Comparison of ENCODE assay signal across 14 mouse cellular contexts in the genomic region with DNA sequence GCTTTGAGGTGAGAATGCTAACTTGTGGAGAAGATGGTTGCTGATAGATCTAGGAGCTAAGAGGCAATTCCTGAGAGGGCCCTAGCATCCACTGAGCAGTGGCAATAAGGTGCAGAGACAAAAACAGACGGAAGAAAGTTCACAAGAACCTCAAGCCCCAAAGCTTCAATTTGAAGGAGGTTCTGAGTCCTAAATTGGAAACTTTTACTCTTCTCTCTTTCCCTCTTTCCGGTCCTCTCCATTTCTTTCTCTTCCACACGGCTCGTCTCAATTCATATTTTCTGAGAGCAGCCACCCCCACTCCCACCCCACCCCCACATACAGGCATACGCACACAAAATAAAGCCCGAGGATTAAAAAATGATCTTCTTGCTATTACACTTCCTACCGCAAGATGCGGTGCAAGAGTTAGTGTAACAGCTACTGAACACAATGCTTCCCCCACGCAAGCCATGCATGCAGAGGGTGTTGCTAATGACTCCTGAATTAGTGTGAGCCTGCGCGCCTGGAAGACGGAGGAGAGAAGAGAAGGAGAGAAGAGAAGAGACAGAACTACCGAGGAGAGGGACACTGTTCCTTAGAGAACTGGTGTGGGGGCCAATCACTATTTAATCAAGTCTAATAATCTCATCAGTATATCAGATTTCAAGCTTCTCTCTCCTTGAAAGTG. TPM values are rescaled to one million over a fixed set of nuclear protein-coding genes. Genes with fewer than 3 reads are reported as not detected.
DNase-seq lines count a peak whose midpoint lies in the region; ATAC-seq and TF ChIP-seq lines count a peak whose summit lies in the region.
"Had no signal": no experiment of that assay in that cellular context is flagged by ENCODE, and none has a peak within 500 bp of the region (broad histone marks: within the 10 kb centered on the region; RNA-seq: fewer than 3 reads in every experiment).

No protein-coding gene starts in this region.

- peaks cover 6% of the 10 kb centered on the region; the same call in 1 of the 2 replicates for H3K36me3 ChIP-seq in kidney, embryonic 16.5 days (ENCODE audit: insufficient read depth, low read length)
- H3K36me3 ChIP-seq in embryonic facial prominence, embryonic 11.5 days (replicated peaks; ENCODE audit: control insufficient read depth, insufficient read depth, low read depth, low read length) = no peaks in the 10 kb centered on the region
- H3K36me3 ChIP-seq in hindbrain, postnatal 0 days (ENCODE audit: insufficient read depth, low read length) = no peaks in the 10 kb centered on the region
- H3K36me3 ChIP-seq: embryonic facial prominence, embryonic 13.5 days; limb, embryonic 13.5 days had no signal

- 25% methylated on average over 13 of the region's 13 CpGs for WGBS in kidney, embryonic 16.5 days
- WGBS in embryonic facial prominence, embryonic 11.5 days = 13% methylated on average over 13 of the region's 13 CpGs
- WGBS in hindbrain, postnatal 0 days = 14% methylated on average over 13 of the region's 13 CpGs

- ATAC-seq in kidney, embryonic 16.5 days (ENCODE audit: low FRiP score, low TSS enrichment) = no peak
- no peak for ATAC-seq in embryonic facial prominence, embryonic 11.5 days (replicated peaks; ENCODE audit: insufficient number of reproducible peaks, low FRiP score, low TSS enrichment, low read depth)
- no peak for ATAC-seq in hindbrain, postnatal 0 days
- ATAC-seq: CD4-positive, CD25-positive, alpha-beta regulatory T cell, adult 4 months; intestine, postnatal 0 days had no signal

- H3K4me2 ChIP-seq in kidney, embryonic 16.5 days (replicated peaks; ENCODE audit: low read depth, low read length) = peak overlapping the region; percentile 62
- peak overlapping the region; percentile 2; the same call in 1 of the 2 replicates for H3K4me2 ChIP-seq in embryonic facial prominence, embryonic 11.5 days (ENCODE audit: low read depth, low read length)
- peak overlapping the region; percentile 49 for H3K4me2 ChIP-seq in hindbrain, postnatal 0 days (ENCODE audit: low read depth, low read length)

- no peak overlapping the region for H3K27ac ChIP-seq in kidney, embryonic 16.5 days (ENCODE audit: low read length)
- H3K27ac ChIP-seq in embryonic facial prominence, embryonic 11.5 days (replicated peaks; ENCODE audit: low read depth, low read length) = no peak overlapping the region
- peak overlapping the region; percentile 58; the same call in 1 of the 2 replicates for H3K27ac ChIP-seq in hindbrain, postnatal 0 days
- H3K27ac ChIP-seq: embryonic facial prominence, embryonic 13.5 days; limb, embryonic 13.5 days had no signal

- H3K9ac ChIP-seq in kidney, embryonic 16.5 days (replicated peaks; ENCODE audit: low read length) = 0 out of 2 replicates have a peak overlapping the region, but pooled peaks have one; percentile 2
- no peak overlapping the region; the same call in 1 of the 2 replicates for H3K9ac ChIP-seq in embryonic facial prominence, embryonic 11.5 days (replicated peaks; ENCODE audit: low read length)
- H3K9ac ChIP-seq in hindbrain, postnatal 0 days (replicated peaks; ENCODE audit: low read length) = no peak overlapping the region
- H3K9ac ChIP-seq: limb, embryonic 13.5 days had no signal

- H3K4me3 ChIP-seq in kidney, embryonic 16.5 days (ENCODE audit: low read length) = peak overlapping the region; percentile 45; the same call in 1 of the 2 replicates
- no peak overlapping the region for H3K4me3 ChIP-seq in embryonic facial prominence, embryonic 11.5 days (ENCODE audit: low read depth, low read length)
- peak overlapping the region; percentile 21; the same call in 1 of the 2 replicates for H3K4me3 ChIP-seq in hindbrain, postnatal 0 days (ENCODE audit: low read length)

- H3K9me3 ChIP-seq in kidney, embryonic 16.5 days (ENCODE audit: low read length) = no peaks in the 10 kb centered on the region
- H3K9me3 ChIP-seq in embryonic facial prominence, embryonic 11.5 days (replicated peaks; ENCODE audit: control insufficient read depth, low read length) = no peaks in the 10 kb centered on the region
- H3K9me3 ChIP-seq in hindbrain, postnatal 0 days (ENCODE audit: low read length) = no peaks in the 10 kb centered on the region
- H3K9me3 ChIP-seq: embryonic facial prominence, embryonic 13.5 days; limb, embryonic 13.5 days had no signal

- H3K4me1 ChIP-seq in kidney, embryonic 16.5 days (ENCODE audit: insufficient read depth, low read length) = peaks cover 41% of the 10 kb centered on the region
- no peaks in the 10 kb centered on the region; the same call in none of the 2 replicates for H3K4me1 ChIP-seq in embryonic facial prominence, embryonic 11.5 days (ENCODE audit: control insufficient read depth, insufficient read depth, low read length)
- no peaks in the 10 kb centered on the region for H3K4me1 ChIP-seq in hindbrain, postnatal 0 days (ENCODE audit: insufficient read depth, low read length)

- DNase-seq in kidney, postnatal 14 days = no peak
- DNase-seq in embryonic facial prominence, embryonic 11.5 days (ENCODE audit: low spot score) = peak; percentile 22
- peak; percentile 58 for DNase-seq in hindbrain, postnatal 0 days (ENCODE audit: low spot score)
- DNase-seq in retina, embryonic 14.5 days (ENCODE audit: low spot score) = peak; percentile 52
- no peak for DNase-seq in left cerebral cortex, adult 9 months (ENCODE audit: low spot score in 2 of 2)
- no peak for DNase-seq in cerebellum, postnatal 14 days
- no peak for DNase-seq in heart, adult 18-20 months
- DNase-seq: right cerebral cortex, adult 18-20 months had no signal

- peak; percentile 53 for TF ChIP-seq CTCF in hindbrain, postnatal 0 days (IDR thresholded peaks at IDR 0.05; ENCODE audit: low read depth)

- H3K27me3 ChIP-seq in kidney, embryonic 16.5 days (ENCODE audit: insufficient read depth, low read length) = peaks cover 5% of the 10 kb centered on the region; the same call in 1 of the 2 replicates
- H3K27me3 ChIP-seq in embryonic facial prominence, embryonic 11.5 days (ENCODE audit: control insufficient read depth, insufficient read depth, low read length) = peaks cover 39% of the 10 kb centered on the region
- H3K27me3 ChIP-seq in hindbrain, postnatal 0 days (ENCODE audit: insufficient read depth, low read length) = peaks cover 56% of the 10 kb centered on the region

RNA-seq across cellular contexts. Expression of gene Nr2f2, which starts 29.8 kb away (rescaled TPM):
- 165 and 186 TPM in 2 replicates for polyA plus RNA-seq in kidney, embryonic 16.5 days (2015; fragmentation: Nextera tagmentation; extraction: Ambion mirVana)
- polyA plus RNA-seq in embryonic facial prominence, embryonic 11.5 days (2014; fragmentation: Nextera tagmentation; extraction: Ambion mirVana) = 106 and 114 TPM in 2 replicates
- 33.2 and 43.1 TPM in 2 replicates for total RNA-seq in hindbrain, postnatal 0 days (2014; rRNA removed)
- 74.2 and 75.4 TPM in 2 replicates for polyA plus RNA-seq in hindbrain, postnatal 0 days (2015; fragmentation: Nextera tagmentation; extraction: Ambion mirVana)
- 10 to 100 TPM; 13.6 to 14.8 TPM for total RNA-seq in heart, adult 18-20 months (2021)
- total RNA-seq: megakaryocyte progenitor cell, adult 5-6 weeks had no signal
- polyA plus RNA-seq: CD4-positive, CD25-positive, alpha-beta regulatory T cell, adult 4 months had no signal

Comparison
In these comparisons a context has a peak if more than half of its experiments do, and no peak if none do; other contexts are left out.
1. H3K4me2 ChIP-seq: peak in every context shown above with its lines; median percentile 62 in kidney, embryonic 16.5 days; 49 in hindbrain, postnatal 0 days; 2 in embryonic facial prominence, embryonic 11.5 days.
2. DNase-seq: peak in embryonic facial prominence, embryonic 11.5 days (single experiment), hindbrain, postnatal 0 days (single experiment) and retina, embryonic 14.5 days (single experiment); none in kidney, postnatal 14 days (single experiment), left cerebral cortex, adult 9 months (0 of 2), cerebellum, postnatal 14 days (0 of 2) and heart, adult 18-20 months (0 of 2).